Mouse (Mus musculus) midbrain, embryonic 10.5 days (tissue): ENCODE results near the gene Mrpl54. TPM values are rescaled to one million over a fixed set of nuclear protein-coding genes. Genes with fewer than 3 reads are reported as not detected.

Experiments used
- DNase-seq: peaks from one replicate; pipeline ENCODE4 v3.0.0-alpha.2; 2017; ENCODE audit warnings: low spot score
- H3K27ac ChIP-seq: fragments of 300-500 bp; sonication (generic); replicated peaks from 2 replicates; pipeline ENCODE4 v1.5.1; 2016; ENCODE audit warnings: mild to moderate bottlenecking
- H3K27me3 ChIP-seq: fragments of 300-500 bp; sonication (generic); 2 replicates; pipeline ENCODE4 v1.6.1; 2016; ENCODE audit warnings: low read depth, mild to moderate bottlenecking; ENCODE audit not compliant: poor library complexity, severe bottlenecking
- H3K36me3 ChIP-seq: fragments of 300-500 bp; sonication (generic); 2 replicates; pipeline ENCODE4 v1.6.1; 2016; ENCODE audit warnings: mild to moderate bottlenecking, moderate library complexity
- H3K4me1 ChIP-seq: fragments of 300-500 bp; sonication (generic); 2 replicates; pipeline ENCODE4 v1.6.1; 2016
- H3K4me3 ChIP-seq: fragments of 300-500 bp; sonication (generic); 2 replicates; pipeline ENCODE4 v1.5.1; 2016; ENCODE audit warnings: mild to moderate bottlenecking, moderate library complexity
- H3K9me3 ChIP-seq: fragments of 300-500 bp; sonication (generic); replicated peaks from 2 replicates; pipeline ENCODE4 v1.6.1; 2016; ENCODE audit warnings: mild to moderate bottlenecking
- WGBS: fragments of 180-500 bp; shearing (Covaris S2); methylation state at CpG from one replicate; pipeline ENCODE4 v1.1.7; 2016; 5-methylcytosine and 5-hydroxymethylcytosine counted together
- polyA plus RNA-seq: library from polyadenylated mRNA; unstranded; fragments of >200 nt; fragmentation: Nextera tagmentation; extraction: Ambion mirVana; gene quantifications from 2 replicates; pipeline ENCODE4 v1.2.1, GENCODE M21; 2016

Gene Mrpl54
- polyA plus RNA-seq, 1 experiment from 2014 or later = 258 TPM

DNA sequence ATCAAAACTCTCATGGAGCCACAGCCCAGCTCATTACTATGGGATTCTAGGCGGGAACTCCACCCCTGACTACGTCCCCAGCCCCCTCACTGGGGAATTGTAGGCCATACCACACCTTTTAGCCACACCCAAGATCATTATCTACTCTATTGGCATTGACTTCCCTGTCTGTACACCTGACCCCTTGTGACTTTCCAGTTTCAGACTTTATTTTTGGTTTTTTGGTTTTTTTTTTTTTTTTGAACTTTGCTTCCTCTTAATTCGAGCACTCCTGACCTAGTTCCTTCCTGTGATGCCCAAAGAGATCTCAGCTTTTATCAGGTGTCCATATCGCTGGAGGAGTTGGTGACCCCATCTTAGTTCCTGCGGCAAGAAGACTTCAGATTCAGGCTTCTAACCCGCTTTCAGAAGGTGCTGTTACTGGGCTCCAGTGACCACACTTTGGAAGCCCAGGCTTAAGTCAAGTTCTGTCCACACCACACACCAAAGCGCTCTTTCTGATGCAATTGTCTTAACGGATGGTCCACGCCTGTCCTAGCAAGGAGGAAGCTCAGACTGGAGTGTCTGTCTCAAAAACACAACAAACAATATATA lies 24.9 kb upstream of the Mrpl54 start, which contains the start of gene Tjp3:
Tjp3 (minus strand) TSS at position 71 of the 594 bp plus-strand sequence.
- Histone ChIP-seq H3K36me3 (peaks cover 15% of the 10 kb centered on the region), H3K4me1 (peaks cover 51% of the 10 kb centered on the region), H3K4me3 (peak within 1 kb of the TSS; percentile 71), H3K27ac (no peak within 1 kb of the TSS), H3K27me3 (peaks cover 56% of the 10 kb centered on the region), H3K9me3 (no peaks in the 10 kb centered on the region)
- no peak for DNase-seq
- WGBS = 73% methylated on average over 9 of the region's 9 CpGs

DNA sequence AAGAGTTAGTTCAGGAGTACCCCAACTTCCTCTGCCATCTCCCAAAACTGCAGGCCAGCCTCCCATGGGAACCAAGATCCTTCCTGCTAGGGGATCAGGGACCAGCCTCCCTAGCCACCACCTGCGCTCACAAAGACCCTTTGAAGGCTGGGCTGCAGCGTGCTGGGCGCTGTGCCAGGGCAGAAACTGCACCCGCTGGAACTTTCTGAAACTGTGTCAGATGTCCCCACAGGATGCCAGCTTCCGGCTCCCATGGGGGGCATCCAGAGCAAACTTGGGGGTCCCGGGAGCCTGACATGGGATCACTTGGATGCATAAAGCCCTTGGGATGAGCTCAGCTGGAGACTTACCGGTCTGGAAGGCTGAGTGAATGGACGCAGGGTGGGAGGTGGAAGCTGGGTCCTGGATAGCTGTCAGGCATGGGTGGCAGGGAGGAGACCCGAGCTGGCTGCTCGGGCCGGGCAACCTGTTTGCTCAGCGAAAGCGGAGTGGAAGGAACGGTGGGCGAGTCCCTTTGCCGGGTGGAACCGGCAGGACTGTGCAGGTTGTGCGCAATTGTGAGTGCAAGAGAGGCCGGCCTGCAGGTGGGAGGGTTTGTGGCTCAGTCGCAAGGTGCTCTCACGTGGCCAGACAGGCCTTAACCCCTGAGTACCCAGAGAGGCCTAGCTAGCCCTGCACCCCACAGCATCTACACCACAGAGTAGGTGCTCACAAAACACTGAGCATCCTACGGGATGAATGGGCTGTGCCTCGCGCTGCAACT lies 24.1 kb upstream of the Mrpl54 start:
- Histone ChIP-seq H3K4me1 (peaks cover 51% of the 10 kb centered on the region), H3K27ac (no peak overlapping the region), H3K4me3 (peak overlapping the region; percentile 11; the same call in 1 of the 2 replicates), H3K36me3 (peaks cover 8% of the 10 kb centered on the region), H3K9me3 (no peaks in the 10 kb centered on the region), H3K27me3 (peaks cover 61% of the 10 kb centered on the region)
- no peak for DNase-seq
- 18% methylated on average over 24 of the region's 24 CpGs for WGBS

DNA sequence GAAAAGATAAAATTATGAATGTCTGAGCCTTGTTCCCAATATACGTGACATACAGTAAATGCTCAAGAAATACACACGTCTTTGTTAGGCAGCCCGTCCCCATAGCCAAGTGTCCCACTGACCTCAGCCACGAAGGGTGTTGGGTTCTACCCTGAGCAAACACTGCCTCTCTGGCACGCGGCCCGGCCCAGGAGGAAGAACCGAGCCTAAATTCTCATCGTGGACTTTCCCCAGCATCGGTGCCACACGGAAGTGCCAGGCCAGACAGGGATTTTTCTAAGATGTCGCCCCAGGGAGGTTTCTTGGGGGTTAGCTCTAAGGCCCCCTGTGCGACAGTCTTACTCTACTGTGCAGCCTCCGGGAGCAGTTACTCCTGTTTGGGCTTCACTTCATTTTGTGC lies 23.1 kb upstream of the Mrpl54 start:
- Histone ChIP-seq H3K27me3 (peaks cover 69% of the 10 kb centered on the region), H3K4me3 (no peak overlapping the region), H3K27ac (no peak overlapping the region), H3K36me3 (no peaks in the 10 kb centered on the region), H3K9me3 (no peaks in the 10 kb centered on the region), H3K4me1 (peaks cover 51% of the 10 kb centered on the region)
- DNase-seq = no peak
- WGBS = 67% methylated on average over 14 of the region's 14 CpGs

DNA sequence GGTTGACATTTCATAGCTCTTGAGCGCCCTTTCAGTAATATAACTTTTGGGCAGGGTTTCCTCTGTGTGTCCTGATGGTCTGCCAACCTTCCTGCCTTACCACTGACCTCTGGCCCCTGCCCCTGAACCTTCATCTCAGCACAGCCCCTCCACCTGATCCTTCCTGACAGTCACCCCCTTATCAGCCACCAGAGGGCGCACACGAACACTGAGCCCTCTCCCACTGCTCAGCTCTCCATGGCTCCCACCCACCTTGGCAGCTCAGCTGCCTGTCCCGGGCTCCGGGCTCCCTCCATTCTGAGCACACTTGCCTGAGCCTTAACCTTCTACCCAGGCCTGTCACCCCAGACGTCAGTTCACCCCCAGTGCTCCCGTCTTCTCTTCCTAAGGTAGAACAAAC lies 22.5 kb upstream of the Mrpl54 start:
- Histone ChIP-seq H3K4me3 (peak overlapping the region; percentile 21; the same call in 1 of the 2 replicates), H3K9me3 (no peaks in the 10 kb centered on the region), H3K36me3 (no peaks in the 10 kb centered on the region), H3K27ac (no peak overlapping the region), H3K27me3 (peaks cover 74% of the 10 kb centered on the region), H3K4me1 (peaks cover 48% of the 10 kb centered on the region)
- DNase-seq = peak; percentile 64
- WGBS = 4% methylated on average over 7 of the region's 7 CpGs

DNA sequence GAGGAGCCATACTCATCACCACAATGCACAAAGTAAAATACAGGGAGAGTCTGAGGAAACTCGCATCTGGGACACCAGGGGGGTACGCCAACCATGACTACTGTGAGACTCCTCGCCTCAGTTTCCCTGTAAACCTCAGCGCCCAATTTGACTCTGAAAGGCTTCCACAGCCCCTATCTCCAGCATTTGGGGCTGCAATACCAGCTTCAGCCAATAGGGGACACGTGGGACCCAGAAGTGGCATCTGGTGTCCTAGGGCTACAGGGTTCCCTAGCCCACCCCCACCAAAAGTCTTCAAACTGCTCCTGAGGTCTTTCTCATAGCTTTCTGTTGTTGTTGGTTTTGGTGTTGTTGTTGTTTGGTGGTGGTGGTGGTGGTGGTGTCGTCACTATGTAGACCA lies 21.9 kb upstream of the Mrpl54 start:
- DNase-seq = peak; percentile 49
- Histone ChIP-seq H3K4me3 (no peak overlapping the region), H3K27ac (no peak overlapping the region), H3K27me3 (peaks cover 81% of the 10 kb centered on the region), H3K9me3 (no peaks in the 10 kb centered on the region), H3K4me1 (peaks cover 44% of the 10 kb centered on the region), H3K36me3 (no peaks in the 10 kb centered on the region)
- 35% methylated on average over 6 of the region's 6 CpGs for WGBS

DNA sequence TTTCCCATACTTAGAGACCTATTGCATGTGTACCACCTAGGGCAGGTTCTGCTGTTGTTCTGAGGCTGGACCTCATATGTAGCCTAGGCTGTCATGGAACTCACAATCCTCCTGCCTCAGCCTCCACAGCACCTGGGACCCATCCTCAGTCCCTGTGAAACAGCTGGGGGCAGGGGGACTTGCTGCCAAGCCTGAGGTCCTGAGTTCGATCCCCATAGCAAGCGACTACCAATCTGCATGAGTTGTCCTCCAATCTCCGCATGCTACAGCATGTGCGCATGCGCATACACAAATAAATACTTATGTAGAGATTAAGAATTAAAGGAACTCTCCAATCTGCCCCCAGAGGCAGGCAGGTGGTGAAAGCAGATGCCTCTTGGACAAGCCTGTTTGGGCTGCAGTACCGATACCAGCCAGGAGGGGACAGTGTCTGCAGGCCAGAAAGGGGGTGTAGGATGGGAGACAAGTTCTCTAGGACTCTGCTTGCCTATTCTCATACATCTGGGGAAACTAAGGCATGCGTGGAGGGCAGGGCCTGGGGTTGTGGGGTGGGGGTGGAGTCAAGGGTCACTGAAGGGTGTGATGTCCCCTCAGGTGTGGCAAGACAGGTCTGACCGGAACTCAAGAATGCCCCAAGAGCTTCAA lies 20.9 kb upstream of the Mrpl54 start:
- H3K27me3 ChIP-seq = peaks cover 90% of the 10 kb centered on the region
- H3K27ac ChIP-seq = no peak overlapping the region
- peak; percentile 63 for DNase-seq
- H3K4me3 ChIP-seq = no peak overlapping the region
- no peaks in the 10 kb centered on the region for H3K36me3 ChIP-seq
- 66% methylated on average over 8 of the region's 8 CpGs for WGBS
- H3K4me1 ChIP-seq = peaks cover 45% of the 10 kb centered on the region
- no peaks in the 10 kb centered on the region for H3K9me3 ChIP-seq

DNA sequence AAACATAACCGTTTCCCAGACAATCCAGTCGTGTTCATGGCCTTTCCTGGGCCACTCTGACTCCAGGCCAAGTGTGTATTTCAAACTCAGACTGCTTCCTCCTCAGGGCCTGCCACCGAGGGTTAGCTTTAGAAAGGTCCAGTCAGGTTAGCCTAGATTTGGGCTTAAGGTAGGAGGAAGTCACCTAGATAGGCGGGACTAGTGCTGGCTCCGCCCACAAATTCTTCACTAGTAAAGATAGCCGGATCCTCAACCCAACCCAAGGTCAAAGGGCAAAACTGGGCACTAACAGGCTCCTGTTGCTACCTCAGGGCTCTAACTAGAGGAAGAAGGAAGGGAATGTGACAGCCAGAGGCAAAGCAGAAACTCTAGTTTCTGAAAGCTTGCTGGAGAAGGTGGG lies 19.9 kb upstream of the Mrpl54 start:
- H3K27ac ChIP-seq = no peak overlapping the region
- no peak overlapping the region for H3K4me3 ChIP-seq
- no peaks in the 10 kb centered on the region for H3K36me3 ChIP-seq
- whole genome bisulfite sequencing = 51% methylated on average over 6 of the region's 6 CpGs
- peaks cover 45% of the 10 kb centered on the region for H3K4me1 ChIP-seq
- no peaks in the 10 kb centered on the region for H3K9me3 ChIP-seq
- DNase-seq = no peak
- peaks cover 88% of the 10 kb centered on the region for H3K27me3 ChIP-seq

DNA sequence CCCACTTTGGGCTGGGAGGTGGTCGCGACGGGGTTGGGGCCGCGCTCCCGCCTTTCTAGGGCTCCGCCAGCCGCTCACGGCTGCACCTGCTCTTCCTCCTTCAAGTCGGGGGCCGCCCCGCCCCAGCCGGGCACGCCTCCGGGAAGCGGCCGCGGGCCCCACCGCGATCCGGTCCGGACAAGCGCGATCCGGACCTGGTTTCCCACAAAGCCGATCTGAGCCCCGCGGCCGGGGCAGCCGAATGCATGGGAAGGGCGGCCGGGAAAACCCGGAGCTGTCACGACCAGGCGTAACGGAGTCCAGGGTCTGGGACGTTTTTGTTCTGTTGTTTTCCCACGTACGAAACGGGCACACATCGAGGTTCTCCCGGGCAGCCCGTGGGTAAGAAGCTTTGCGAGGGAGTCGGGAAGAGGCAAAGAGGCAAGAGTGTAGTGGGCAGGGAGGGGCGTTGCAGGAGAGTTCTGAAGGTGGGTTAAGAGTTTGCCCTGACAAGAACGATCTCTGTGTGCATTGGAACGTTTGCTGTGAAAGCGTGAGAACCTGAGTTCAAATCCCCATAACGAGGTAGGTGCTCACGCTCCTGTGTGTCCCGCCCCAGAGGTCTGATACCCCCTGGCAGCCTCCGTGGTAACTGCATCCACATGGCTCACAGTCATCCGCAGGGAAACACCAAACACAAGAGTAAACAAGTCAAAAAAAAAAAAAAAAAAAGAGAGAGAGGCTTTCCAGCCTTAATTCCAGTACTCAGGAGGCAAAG lies 19.1 kb upstream of the Mrpl54 start:
- H3K27ac ChIP-seq = peak overlapping the region; percentile 86
- H3K4me3 ChIP-seq = peak overlapping the region; percentile 64
- WGBS = 2% methylated on average over 54 of the region's 54 CpGs
- no peaks in the 10 kb centered on the region for H3K9me3 ChIP-seq
- peaks cover 84% of the 10 kb centered on the region for H3K27me3 ChIP-seq
- H3K4me1 ChIP-seq = peaks cover 42% of the 10 kb centered on the region
- H3K36me3 ChIP-seq = no peaks in the 10 kb centered on the region
- peak; percentile 95 for DNase-seq

DNA sequence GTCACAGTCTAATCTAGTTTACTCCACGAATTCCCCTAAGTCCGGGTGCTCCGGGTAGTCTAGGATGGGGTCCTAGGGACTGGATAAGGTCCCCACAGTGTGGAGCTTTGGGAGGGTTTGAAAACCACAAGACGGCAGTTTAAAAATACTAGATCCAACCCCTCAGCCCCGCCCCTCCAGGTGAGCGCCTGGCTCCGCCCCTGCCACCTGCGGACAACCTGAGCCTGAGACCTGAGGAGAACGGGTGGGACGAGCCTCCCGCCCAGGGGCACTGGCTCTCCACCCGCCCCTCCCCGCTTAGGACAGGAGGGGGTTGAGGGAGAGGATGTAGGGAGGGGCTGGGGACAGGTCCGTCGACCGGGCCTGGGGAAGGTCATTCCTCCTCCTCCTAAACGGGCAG lies 18.0 kb upstream of the Mrpl54 start:
- Histone ChIP-seq H3K27me3 (peaks cover 84% of the 10 kb centered on the region), H3K36me3 (no peaks in the 10 kb centered on the region), H3K27ac (no peak overlapping the region; the same call in 1 of the 2 replicates), H3K9me3 (no peaks in the 10 kb centered on the region), H3K4me1 (peaks cover 45% of the 10 kb centered on the region), H3K4me3 (peak overlapping the region; percentile 64)
- 13% methylated on average over 17 of the region's 17 CpGs for WGBS
- DNase-seq = no peak

DNA sequence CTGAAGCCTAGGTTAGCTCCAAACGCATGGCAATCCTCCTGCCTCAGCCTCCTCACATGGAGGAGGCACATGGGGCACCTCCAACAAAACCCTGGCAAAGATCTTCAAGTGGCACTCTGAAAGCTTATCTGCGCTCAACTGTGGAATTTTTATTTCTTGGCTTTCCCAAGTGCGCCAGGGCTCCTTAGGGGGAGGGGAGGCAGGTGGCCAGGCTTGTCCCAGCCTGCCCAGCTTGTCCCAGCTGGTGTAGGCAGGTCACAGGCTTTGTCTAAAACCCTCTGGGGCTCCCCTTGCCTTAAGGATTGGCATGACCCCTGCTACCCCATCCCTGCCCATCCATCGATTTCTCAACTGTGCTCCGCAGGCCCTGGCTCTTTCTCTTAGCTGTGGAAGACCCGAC lies 17.5 kb upstream of the Mrpl54 start:
- 66% methylated on average over 6 of the region's 6 CpGs for WGBS
- no peak overlapping the region for H3K4me3 ChIP-seq
- DNase-seq = no peak
- peaks cover 84% of the 10 kb centered on the region for H3K27me3 ChIP-seq
- no peaks in the 10 kb centered on the region for H3K9me3 ChIP-seq
- H3K36me3 ChIP-seq = no peaks in the 10 kb centered on the region
- peaks cover 47% of the 10 kb centered on the region for H3K4me1 ChIP-seq
- no peak overlapping the region for H3K27ac ChIP-seq

DNA sequence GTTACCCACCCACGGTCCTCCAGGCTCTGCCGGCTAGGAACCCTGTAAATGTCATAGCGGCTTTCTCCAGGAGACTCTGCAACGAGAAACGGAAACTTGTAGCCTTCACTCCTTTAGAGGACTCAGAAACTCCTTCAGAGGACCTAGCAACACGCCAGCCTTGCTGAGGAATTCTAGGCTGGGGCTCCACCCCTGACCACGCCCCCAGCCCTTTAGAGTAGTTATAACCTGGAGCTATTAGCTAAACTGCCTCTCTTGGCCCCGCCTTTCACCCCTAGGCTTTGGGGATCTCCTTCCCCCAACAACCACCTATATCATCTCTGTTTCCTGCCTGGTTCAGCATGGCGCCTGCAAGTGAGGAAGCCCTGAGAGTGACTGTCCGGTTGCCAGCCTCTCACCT lies 12.8 kb upstream of the Mrpl54 start:
- DNase-seq = no peak
- H3K27me3 ChIP-seq = peaks cover 50% of the 10 kb centered on the region
- 49% methylated on average over 10 of the region's 10 CpGs for WGBS
- peaks cover 5% of the 10 kb centered on the region; the same call in 1 of the 2 replicates for H3K36me3 ChIP-seq
- H3K27ac ChIP-seq = no peak overlapping the region; the same call in 1 of the 2 replicates
- H3K4me3 ChIP-seq = peak overlapping the region; percentile 1; the same call in 1 of the 2 replicates
- peaks cover 19% of the 10 kb centered on the region for H3K4me1 ChIP-seq
- H3K9me3 ChIP-seq = no peaks in the 10 kb centered on the region

DNA sequence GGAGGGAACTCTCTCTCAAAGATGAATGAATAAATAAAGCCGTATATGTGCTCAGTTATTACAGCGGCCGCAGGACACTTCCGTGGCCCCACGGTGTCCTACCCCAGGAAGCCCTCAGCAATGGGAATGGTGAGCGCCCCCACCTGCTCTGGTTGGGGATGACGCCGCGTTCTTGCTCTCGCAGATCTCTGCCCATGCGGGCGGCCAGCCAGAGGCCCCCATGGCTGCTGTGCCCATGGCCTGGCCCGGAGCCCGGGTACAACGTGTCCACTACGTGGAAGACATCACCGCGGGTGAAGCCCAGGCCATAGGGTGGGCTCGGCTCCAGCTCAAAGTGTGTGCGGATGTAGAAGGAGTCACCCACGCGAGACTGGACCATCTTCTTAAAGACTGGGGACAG lies 10.9 kb upstream of the Mrpl54 start:
- no peak for DNase-seq
- H3K4me3 ChIP-seq = no peak overlapping the region
- H3K36me3 ChIP-seq = peaks cover 23% of the 10 kb centered on the region
- 73% methylated on average over 22 of the region's 22 CpGs for WGBS
- H3K9me3 ChIP-seq = no peaks in the 10 kb centered on the region
- H3K27me3 ChIP-seq = peaks cover 32% of the 10 kb centered on the region
- peaks cover 12% of the 10 kb centered on the region for H3K4me1 ChIP-seq
- H3K27ac ChIP-seq = no peak overlapping the region
